Mouse (Mus musculus) megakaryocyte progenitor cell, adult 5-6 weeks (primary cell): ENCODE results near the gene Lsm14a. TPM values are rescaled to one million over a fixed set of nuclear protein-coding genes. Genes with fewer than 3 reads are reported as not detected.

Experiments
- ATAC-seq: replicated peaks from 2 replicates; pipeline ENCODE4 v1.8.0; 2016; ENCODE audit warnings: mild to moderate bottlenecking, moderate TSS enrichment, inconsistent platforms; ENCODE audit not compliant: poor library complexity
- total RNA-seq, 2 experiments: library from RNA; stranded (forward) in 1 of 2; stranded (reverse) in 1 of 2; fragments of 157-497, 149-512 nt in 1 of 2; fragments of 200-1000 nt in 1 of 2; gene quantifications; 2 replicates each; pipeline versions ENCODE4 v1.2.3 to v1.2.4; 2015 to 2017

Lsm14a gene
- total RNA-seq, 2 experiments from 2014 or later = 51.3 to 104 TPM

- no peak for ATAC-seq
Measured at GRCm38 (mm10) chr7:34317901-34318476, 75.1 kb downstream of the Lsm14a start.

GRCm38 (mm10) chr7:34313443-34313875 lies 79.7 kb downstream of the Lsm14a start, which contains the start of gene 4931406P16Rik:
TSS of gene 4931406P16Rik (minus strand) at chr7:34313551.
- ATAC-seq = peak; percentile 83

GRCm38 (mm10) chr7:34312786-34313442 lies 80.2 kb downstream of the Lsm14a start:
- peak; percentile 69 for ATAC-seq

DNA sequence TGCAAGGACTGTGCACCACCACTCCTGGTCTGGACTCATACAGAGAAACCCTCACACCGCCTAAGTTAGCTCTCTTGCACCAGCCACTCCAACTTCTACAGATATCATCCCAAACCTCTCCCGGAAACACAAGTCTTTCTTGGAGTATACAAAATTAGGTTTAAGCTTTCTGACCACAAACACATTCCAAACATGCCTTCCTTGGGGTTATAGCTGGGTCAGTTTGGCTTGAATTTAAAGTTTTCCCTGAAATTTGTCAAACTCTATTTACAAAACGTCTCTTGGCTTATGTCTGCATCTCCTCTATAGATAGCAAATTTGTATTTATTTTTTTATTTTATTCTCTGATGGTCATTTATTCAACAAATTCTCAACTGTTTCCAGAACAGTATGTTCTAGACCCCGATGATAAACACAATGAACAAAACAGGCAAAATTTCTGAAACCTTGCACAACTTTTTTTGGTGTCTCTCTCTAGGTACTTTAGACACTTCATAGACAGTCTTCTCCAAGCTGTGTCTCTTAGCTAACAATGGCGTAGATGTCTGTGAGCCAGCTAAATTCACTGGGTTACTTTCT lies 83.8 kb downstream of the Lsm14a start:
- no peak for ATAC-seq

GRCm38 (mm10) chr7:34308586-34308985 lies 84.5 kb downstream of the Lsm14a start:
- ATAC-seq = no peak

GRCm38 (mm10) chr7:34305454-34305853 lies 87.7 kb downstream of the Lsm14a start:
- ATAC-seq = no peak

GRCm38 (mm10) chr7:34302651-34303050 lies 90.5 kb downstream of the Lsm14a start:
- ATAC-seq = peak; percentile 52; the same call in 1 of the 2 replicates

DNA sequence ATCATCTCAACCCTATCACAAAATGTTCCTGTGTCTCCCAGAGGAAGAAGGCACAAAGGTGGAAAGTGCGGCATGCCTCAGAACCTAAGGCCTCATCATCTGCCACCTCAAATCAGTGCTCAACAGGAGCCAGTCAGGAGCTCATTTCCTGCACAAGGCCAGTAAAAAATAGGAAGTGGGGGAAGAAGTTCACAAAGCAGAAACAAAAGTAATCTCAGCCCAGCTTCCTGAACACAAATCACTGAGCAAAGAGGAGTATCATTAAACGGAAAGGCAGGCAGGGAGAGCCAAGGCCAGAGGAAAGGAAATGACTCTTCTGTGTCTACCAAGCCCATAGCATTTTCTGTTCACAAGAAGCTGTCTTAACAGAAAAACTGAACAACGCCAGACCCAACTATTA lies 91.2 kb downstream of the Lsm14a start:
- peak; percentile 64 for ATAC-seq

- ATAC-seq = no peak
Measured at GRCm38 (mm10) chr7:34298818-34299217, 94.3 kb downstream of the Lsm14a start.

- no peak for ATAC-seq
Measured at GRCm38 (mm10) chr7:34296124-34296523, 97.0 kb downstream of the Lsm14a start.

Other genes starting within 250 kb of the Lsm14a start
- gene Uba2, start 223.7 kb downstream of the Lsm14a start, total RNA-seq (2015) = 180 and 208 TPM in 2 replicates
- 184 and 193 TPM in 2 replicates for gene Uba2, start 223.7 kb downstream of the Lsm14a start, total RNA-seq (2017)
- gene Pdcd2l, start 196.7 kb downstream of the Lsm14a start, total RNA-seq (2015) = 25.2 and 32.9 TPM in 2 replicates
- 33.0 and 42.0 TPM in 2 replicates for gene Pdcd2l, start 196.7 kb downstream of the Lsm14a start, total RNA-seq (2017)
- gene Gpi1, start 163.0 kb downstream of the Lsm14a start, total RNA-seq (2015) = 573 and 626 TPM in 2 replicates
- gene Gpi1, start 163.0 kb downstream of the Lsm14a start, total RNA-seq (2017) = 615 and 714 TPM in 2 replicates
- gene Gm6096, start 142.3 kb downstream of the Lsm14a start, total RNA-seq (2015) = not detected in 2 replicates
- not detected in 2 replicates for gene Gm6096, start 142.3 kb downstream of the Lsm14a start, total RNA-seq (2017)
- gene 4931406P16Rik, start 79.8 kb downstream of the Lsm14a start, total RNA-seq (2015) = 16.4 and 18.7 TPM in 2 replicates
- 12.0 and 12.2 TPM in 2 replicates for gene 4931406P16Rik, start 79.8 kb downstream of the Lsm14a start, total RNA-seq (2017)